Mouse (Mus musculus): Measurements from ENCODE around the gene Ccdc33. TPM values are rescaled to one million over a fixed set of nuclear protein-coding genes. Genes with fewer than 3 reads are reported as not detected.

Ccdc33 gene
- polyA plus RNA-seq, 1 experiment from 2014 or later: 1.5 TPM

Other genes starting within 250 kb of the Ccdc33 start
- 143 and 144 TPM in 2 replicates for gene Ubl7, start 207.8 kb downstream of the Ccdc33 start, polyA plus RNA-seq (2016; fragmentation: Nextera tagmentation; extraction: Ambion mirVana)
- gene Sema7a, start 178.7 kb downstream of the Ccdc33 start, polyA plus RNA-seq (2016; fragmentation: Nextera tagmentation; extraction: Ambion mirVana): 1.0 and 1.7 TPM in 2 replicates
- 0.17 and 0.38 TPM in 2 replicates for gene Cyp11a1, start 112.4 kb downstream of the Ccdc33 start, polyA plus RNA-seq (2016; fragmentation: Nextera tagmentation; extraction: Ambion mirVana)
- gene Stra6, start 55.0 kb downstream of the Ccdc33 start, polyA plus RNA-seq (2016; fragmentation: Nextera tagmentation; extraction: Ambion mirVana): 14.8 and 17.6 TPM in 2 replicates
- 47.8 and 59.3 TPM in 2 replicates for gene Islr, start 85.5 kb upstream of the Ccdc33 start, polyA plus RNA-seq (2016; fragmentation: Nextera tagmentation; extraction: Ambion mirVana)
- 9.2 and 10.4 TPM in 2 replicates for gene Islr2, start 85.5 kb upstream of the Ccdc33 start, polyA plus RNA-seq (2016; fragmentation: Nextera tagmentation; extraction: Ambion mirVana)
- gene Pml, start 131.0 kb upstream of the Ccdc33 start, polyA plus RNA-seq (2016; fragmentation: Nextera tagmentation; extraction: Ambion mirVana): 9.8 and 10.1 TPM in 2 replicates
- 63.0 and 67.8 TPM in 2 replicates for gene Stoml1, start 134.3 kb upstream of the Ccdc33 start, polyA plus RNA-seq (2016; fragmentation: Nextera tagmentation; extraction: Ambion mirVana)
- gene Loxl1, start 194.4 kb upstream of the Ccdc33 start, polyA plus RNA-seq (2016; fragmentation: Nextera tagmentation; extraction: Ambion mirVana): 19.2 and 23.8 TPM in 2 replicates